Mouse (Mus musculus) ovary, postnatal 10 days (tissue): ENCODE results near the gene Tlcd1.
"Not testable (repeated sequence)": the region's sequence is repeated elsewhere in the genome, so short reads cannot be mapped to it uniquely, and the experiment has no call there.

Experiments used
- DNase-seq: peaks from one replicate; pipeline ENCODE4 v3.0.0; 2022; ENCODE audit warnings: low spot score

The Tlcd1 gene

GRCm38 (mm10) chr11:78176402-78176862, at the start of gene Tlcd1, which contains the start of gene Nek8:
Tlcd1 (plus strand) TSS chr11:78176711.
Nek8 (minus strand) TSS chr11:78176675.
- peak; percentile 65 for DNase-seq

GRCm38 (mm10) chr11:78126739-78127138, 49.8 kb upstream of the Tlcd1 start:
- DNase-seq: no peak

GRCm38 (mm10) chr11:78129458-78129857, 47.1 kb upstream of the Tlcd1 start:
- DNase-seq: no peak

- no peak for DNase-seq
Measured at GRCm38 (mm10) chr11:78133915-78134314, 42.6 kb upstream of the Tlcd1 start.

- no peak for DNase-seq
Measured at GRCm38 (mm10) chr11:78134344-78134743, 42.2 kb upstream of the Tlcd1 start.

GRCm38 (mm10) chr11:78135314-78135713, 41.2 kb upstream of the Tlcd1 start:
- not testable (repeated sequence) for DNase-seq

- no peak for DNase-seq
Measured at GRCm38 (mm10) chr11:78136132-78136531, 40.4 kb upstream of the Tlcd1 start.

- no peak for DNase-seq
Measured at GRCm38 (mm10) chr11:78137584-78137983, 38.9 kb upstream of the Tlcd1 start.

- DNase-seq: no peak
Measured at GRCm38 (mm10) chr11:78138023-78138422, 38.5 kb upstream of the Tlcd1 start.

- no peak for DNase-seq
Measured at GRCm38 (mm10) chr11:78140665-78141064, 35.8 kb upstream of the Tlcd1 start.

GRCm38 (mm10) chr11:78143520-78143919, 33.0 kb upstream of the Tlcd1 start:
- DNase-seq: no peak

GRCm38 (mm10) chr11:78146168-78146567, 30.3 kb upstream of the Tlcd1 start:
- DNase-seq: no peak

- no peak for DNase-seq
Measured at GRCm38 (mm10) chr11:78146707-78147543, 29.6 kb upstream of the Tlcd1 start.

- no peak for DNase-seq
Measured at GRCm38 (mm10) chr11:78151161-78151560, 25.4 kb upstream of the Tlcd1 start.

GRCm38 (mm10) chr11:78152299-78153231, 23.9 kb upstream of the Tlcd1 start:
- no peak for DNase-seq

GRCm38 (mm10) chr11:78153778-78154177, 22.7 kb upstream of the Tlcd1 start:
- DNase-seq: no peak

GRCm38 (mm10) chr11:78155674-78156073, 20.8 kb upstream of the Tlcd1 start:
- DNase-seq: no peak

GRCm38 (mm10) chr11:78156156-78156699, 20.3 kb upstream of the Tlcd1 start:
- no peak for DNase-seq

GRCm38 (mm10) chr11:78159096-78159495, 17.4 kb upstream of the Tlcd1 start:
- no peak for DNase-seq

GRCm38 (mm10) chr11:78159557-78159956, 17.0 kb upstream of the Tlcd1 start:
- DNase-seq: no peak

- DNase-seq: no peak
Measured at GRCm38 (mm10) chr11:78160171-78160570, 16.3 kb upstream of the Tlcd1 start.

GRCm38 (mm10) chr11:78160675-78161074, 15.8 kb upstream of the Tlcd1 start:
- no peak for DNase-seq
